Mouse (Mus musculus) embryonic fibroblast, embryonic 13.5 days (primary cell): ENCODE data around the gene Hoxd8.

Source experiments
- CTCF ChIP-seq: IDR thresholded peaks from 2 replicates; pipeline ENCODE4 v1.5.1; 2011; ENCODE audit warnings: mild to moderate bottlenecking, control low read depth, low read length, moderate library complexity, borderline replicate concordance; ENCODE audit not compliant: insufficient read depth
- POLR2A ChIP-seq: IDR thresholded peaks from 2 replicates; pipeline ENCODE4 v1.6.1; 2011; ENCODE audit warnings: low read depth, mild to moderate bottlenecking, control low read depth, low read length, moderate library complexity

DNA sequence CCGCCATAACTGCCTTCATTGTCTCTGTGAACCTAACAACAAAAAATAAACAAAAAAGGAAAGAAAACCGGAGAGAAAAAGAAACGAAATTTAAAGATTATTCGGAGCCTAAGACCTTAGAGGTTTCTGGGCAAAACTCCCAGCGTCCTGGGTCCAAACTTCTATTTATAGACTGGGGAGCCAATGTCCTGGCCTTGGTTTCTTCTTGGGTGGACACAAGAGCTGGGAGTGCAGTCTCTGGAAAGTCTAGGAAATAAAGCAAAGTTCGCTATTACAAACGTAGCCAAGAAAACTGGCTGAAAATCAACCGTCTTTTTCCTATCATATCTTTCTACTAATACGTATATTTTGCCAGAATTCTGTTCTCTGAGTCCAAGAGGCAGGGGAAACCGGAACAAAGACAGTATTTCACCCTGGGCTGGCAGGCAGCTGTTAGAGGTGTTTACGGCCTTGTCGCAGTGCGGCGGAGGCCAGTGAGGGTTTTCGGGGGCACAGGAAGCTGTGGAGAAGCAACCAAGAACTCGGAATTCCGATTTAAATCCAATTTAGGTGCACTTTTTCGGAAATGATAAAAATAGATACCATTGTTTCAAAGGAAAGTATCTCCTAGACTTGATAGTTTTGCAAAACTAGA lies 9.9 kb downstream of the Hoxd8 start:
- TF ChIP-seq CTCF = no peak
- TF ChIP-seq POLR2A = no peak
